Mouse (Mus musculus) heart, embryonic 11.5 days (tissue): ENCODE data around the gene Syt14. TPM values are rescaled to one million over a fixed set of nuclear protein-coding genes. Genes with fewer than 3 reads are reported as not detected.

Experiments used
- ATAC-seq: fragments of 200-750 bp; cut with Nextera tagmentation; replicated peaks from 2 replicates; pipeline ENCODE4 v1.8.0; 2017; ENCODE audit warnings: moderate library complexity; ENCODE audit not compliant: insufficient number of reproducible peaks, low FRiP score, low TSS enrichment
- H3K27ac ChIP-seq: fragments of 300-500 bp; sonication (generic); 2 replicates; pipeline ENCODE4 v1.5.1; 2014; ENCODE audit warnings: mild to moderate bottlenecking, low read depth, low read length
- H3K27me3 ChIP-seq: fragments of 300-500 bp; sonication (generic); 2 replicates; pipeline ENCODE4 v1.6.1; 2014; ENCODE audit warnings: mild to moderate bottlenecking, low read length, mixed read lengths; ENCODE audit not compliant: control insufficient read depth, insufficient read depth
- H3K36me3 ChIP-seq: fragments of 300-500 bp; sonication (generic); 2 replicates; pipeline ENCODE4 v1.6.1; 2014; ENCODE audit warnings: mild to moderate bottlenecking, low read length, moderate library complexity, mixed read lengths; ENCODE audit not compliant: control insufficient read depth, insufficient read depth
- H3K4me1 ChIP-seq: fragments of 300-500 bp; sonication (generic); 2 replicates; pipeline ENCODE4 v1.6.1; 2014; ENCODE audit warnings: low read length; ENCODE audit not compliant: control insufficient read depth, insufficient read depth
- H3K4me2 ChIP-seq: fragments of 300-500 bp; sonication (generic); 2 replicates; pipeline ENCODE4 v1.6.1; 2014; ENCODE audit warnings: mild to moderate bottlenecking, moderate library complexity
- H3K4me3 ChIP-seq: fragments of 300-500 bp; sonication (generic); 2 replicates; pipeline ENCODE4 v1.5.1; 2014; ENCODE audit warnings: low read depth, low read length
- H3K9ac ChIP-seq: fragments of 300-500 bp; sonication (generic); 2 replicates; pipeline ENCODE4 v1.6.1; 2014; ENCODE audit warnings: mild to moderate bottlenecking, low read depth, low read length, moderate library complexity
- H3K9me3 ChIP-seq: fragments of 300-500 bp; sonication (generic); replicated peaks from 2 replicates; pipeline ENCODE4 v1.6.1; 2016; ENCODE audit warnings: low read length; ENCODE audit not compliant: control insufficient read depth
- WGBS: fragments of 180-500 bp; shearing (Covaris S2); extraction: QIAGEN DNeasy Blood & Tissue Kit; methylation state at CpG from one replicate; pipeline ENCODE4 v1.1.7; 2014; ENCODE audit not compliant: insufficient replicate concordance; 5-methylcytosine and 5-hydroxymethylcytosine counted together
- polyA plus RNA-seq: library from polyadenylated mRNA; unstranded; fragments of >200 nt; fragmentation: Nextera tagmentation; extraction: Ambion mirVana; gene quantifications from 2 replicates; pipeline ENCODE4 v1.2.1, GENCODE M21; 2014

Gene Syt14
- polyA plus RNA-seq, 1 experiment from 2014 or later, result 2.3 TPM

DNA sequence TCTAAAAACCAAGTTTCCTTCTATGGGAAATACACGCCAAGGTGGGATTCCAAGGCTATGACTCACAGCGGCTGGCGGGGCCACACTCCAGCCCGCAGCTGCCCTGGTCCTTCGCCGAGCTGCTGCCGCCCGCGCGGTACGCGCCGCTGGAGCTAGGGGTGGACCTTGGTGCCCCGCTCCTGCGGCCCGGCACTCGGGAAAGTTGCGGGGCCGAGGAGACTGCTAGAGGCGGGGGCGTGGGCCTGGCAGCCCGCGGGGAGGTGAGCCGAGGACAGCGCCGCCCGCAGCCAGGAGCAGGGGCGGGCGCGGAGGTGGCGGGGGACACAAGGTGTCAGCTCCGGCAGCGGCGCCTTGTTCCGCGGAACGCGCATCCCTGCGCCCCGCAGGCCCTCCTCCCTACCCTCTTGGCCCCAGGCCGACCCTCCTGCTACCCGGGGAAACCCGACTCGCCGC is 180.7 kb downstream of the Syt14 start:
- WGBS, result 1% methylated on average over 28 of the region's 45 CpGs
- H3K27me3 ChIP-seq, result peaks cover 22% of the 10 kb centered on the region

DNA sequence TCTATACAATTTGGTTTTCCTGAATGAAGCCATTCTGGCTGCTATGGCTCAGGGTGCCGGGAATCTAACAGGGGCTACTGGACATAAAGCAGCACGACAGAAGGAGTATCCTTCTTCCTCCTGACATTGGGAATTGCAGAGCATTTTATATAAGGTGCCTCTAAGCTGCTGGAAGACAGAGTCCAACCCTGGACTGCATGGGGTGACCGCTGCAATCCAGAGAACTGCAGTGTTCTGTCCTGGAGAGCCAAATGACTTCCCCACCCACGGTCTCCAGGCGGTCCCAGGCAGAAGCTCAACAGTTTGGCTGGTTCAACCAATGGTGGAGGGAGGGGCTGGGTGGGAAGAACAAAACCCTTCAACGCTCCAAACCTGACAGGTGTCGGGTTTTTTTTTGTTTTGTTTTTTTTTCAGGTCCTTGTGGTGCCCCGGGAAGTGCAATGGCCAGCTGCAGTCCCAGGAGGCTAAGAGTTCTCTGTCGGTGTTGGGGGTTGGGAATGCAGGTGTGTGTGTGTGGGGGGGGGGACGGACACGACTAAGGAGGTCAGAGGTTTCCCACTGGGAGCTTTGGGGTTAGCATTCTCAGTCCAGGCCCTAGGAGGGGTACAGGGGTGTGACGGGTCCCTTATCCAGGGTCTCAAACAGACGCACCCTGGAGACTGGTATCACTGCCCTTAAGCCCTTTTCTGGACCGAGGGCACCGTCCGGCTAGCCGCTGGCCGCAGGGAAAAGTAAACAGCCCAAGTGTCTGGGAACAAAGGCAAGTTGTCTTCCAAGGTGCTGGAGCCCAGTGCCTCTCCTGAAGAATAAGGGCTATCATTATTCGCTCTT is 181.4 kb downstream of the Syt14 start:
- no peaks in the 10 kb centered on the region for H3K9me3 ChIP-seq
- H3K36me3 ChIP-seq, result peaks cover 7% of the 10 kb centered on the region; the same call in 1 of the 2 replicates
- peak overlapping the region; percentile 86 for H3K9ac ChIP-seq
- peaks cover 22% of the 10 kb centered on the region for H3K27me3 ChIP-seq
- peak overlapping the region; percentile 82; the same call in 1 of the 2 replicates for H3K27ac ChIP-seq
- 0 out of 2 replicates have a peak, but pooled peaks have one; percentile 11 for ATAC-seq
- H3K4me1 ChIP-seq, result peaks cover 16% of the 10 kb centered on the region
- peak overlapping the region; percentile 79 for H3K4me3 ChIP-seq
- peak overlapping the region; percentile 95 for H3K4me2 ChIP-seq
- WGBS, result 6% methylated on average over 19 of the region's 19 CpGs

More for the DNA sequence above, 180.7 kb downstream of the Syt14 start:
- Histone ChIP-seq H3K4me1 (peaks cover 16% of the 10 kb centered on the region), H3K36me3 (peaks cover under 1% of the 10 kb centered on the region; the same call in 1 of the 2 replicates), H3K27ac (peak overlapping the region; percentile 82), H3K4me3 (peak overlapping the region; percentile 79), H3K9ac (peak overlapping the region; percentile 86), H3K4me2 (peak overlapping the region; percentile 95), H3K9me3 (no peaks in the 10 kb centered on the region)
- peak; percentile 45; the same call in 1 of the 2 replicates for ATAC-seq

DNA sequence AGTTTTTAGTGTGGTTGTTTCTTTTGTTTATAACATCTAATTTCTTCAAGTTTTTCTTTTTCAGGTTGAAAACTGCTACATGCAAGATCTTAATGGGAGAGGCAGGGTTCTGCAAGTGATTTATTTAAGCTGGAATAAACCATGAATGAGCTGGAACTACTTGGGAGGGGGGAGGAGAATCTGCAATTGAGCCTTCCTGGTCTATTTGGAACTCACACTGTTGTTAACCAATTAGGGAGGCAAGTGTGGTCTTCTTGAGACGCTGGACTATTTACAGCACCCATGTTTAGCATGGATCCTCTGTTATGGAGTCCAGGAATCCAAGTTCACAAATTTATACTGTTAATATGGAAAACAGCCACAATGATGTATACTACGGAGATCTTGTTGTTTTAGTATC is 182.1 kb downstream of the Syt14 start:
- no peak overlapping the region; the same call in 1 of the 2 replicates for H3K4me3 ChIP-seq
- H3K27me3 ChIP-seq, result peaks cover 22% of the 10 kb centered on the region
- no peak overlapping the region for H3K9ac ChIP-seq
- no peaks in the 10 kb centered on the region for H3K9me3 ChIP-seq
- WGBS, result 55% methylated on average over 2 of the region's 2 CpGs
- H3K27ac ChIP-seq, result no peak overlapping the region
- H3K4me2 ChIP-seq, result peak overlapping the region; percentile 95
- H3K4me1 ChIP-seq, result peaks cover 16% of the 10 kb centered on the region
- peaks cover 10% of the 10 kb centered on the region; the same call in 1 of the 2 replicates for H3K36me3 ChIP-seq
- no peak for ATAC-seq

DNA sequence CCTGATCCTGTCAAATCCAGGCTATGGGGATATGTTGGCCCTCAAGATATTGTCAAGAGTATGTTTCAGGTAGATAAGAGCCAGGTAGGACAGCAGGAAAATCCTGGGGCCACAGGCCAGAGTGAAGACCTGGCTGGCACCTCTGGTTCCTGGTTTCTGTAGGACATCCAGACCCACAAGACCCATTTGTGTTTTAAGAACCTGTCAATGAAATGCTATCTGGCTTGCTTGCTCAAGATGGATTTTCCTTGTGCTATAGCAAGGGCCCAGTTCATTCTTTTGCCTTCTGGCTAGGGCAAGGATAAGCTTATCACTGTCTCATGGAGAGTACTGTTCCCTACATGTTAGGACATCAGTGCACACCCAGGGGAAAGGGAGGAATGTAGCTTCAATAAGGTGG is 183.5 kb downstream of the Syt14 start:
- Histone ChIP-seq H3K27ac (peak overlapping the region; percentile 25; the same call in 1 of the 2 replicates), H3K4me1 (peaks cover 16% of the 10 kb centered on the region), H3K36me3 (peaks cover 16% of the 10 kb centered on the region), H3K9me3 (no peaks in the 10 kb centered on the region), H3K4me2 (no peak overlapping the region), H3K27me3 (peaks cover 20% of the 10 kb centered on the region), H3K4me3 (no peak overlapping the region), H3K9ac (no peak overlapping the region)
- ATAC-seq, result no peak

DNA sequence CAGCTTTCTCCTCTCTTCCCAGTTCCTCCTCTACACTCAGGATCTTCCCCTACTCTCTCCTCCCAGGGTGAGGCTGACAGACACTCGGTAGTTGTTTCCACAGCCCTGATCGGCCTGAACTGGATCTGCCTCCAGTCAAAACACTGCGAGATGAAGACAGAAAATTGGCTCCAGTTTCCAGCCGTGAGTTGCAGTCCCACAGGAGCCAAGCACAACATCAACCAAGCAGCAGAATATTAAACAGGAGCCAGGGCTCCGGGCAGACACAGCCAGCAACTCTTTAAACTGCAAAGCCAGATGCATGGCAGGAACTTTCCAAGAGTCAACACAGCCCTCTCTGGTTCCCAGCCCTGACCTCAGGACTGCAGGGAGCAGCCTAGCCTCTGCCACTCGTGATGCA is 183.9 kb downstream of the Syt14 start:
- H3K27me3 ChIP-seq, result peaks cover 20% of the 10 kb centered on the region
- peaks cover 16% of the 10 kb centered on the region for H3K4me1 ChIP-seq
- 5% methylated on average over 6 of the region's 6 CpGs for WGBS
- ATAC-seq, result 0 out of 2 replicates have a peak, but pooled peaks have one; percentile 36
- H3K9ac ChIP-seq, result no peak overlapping the region
- H3K4me3 ChIP-seq, result no peak overlapping the region
- H3K9me3 ChIP-seq, result no peaks in the 10 kb centered on the region
- H3K4me2 ChIP-seq, result peak overlapping the region; percentile 39; the same call in 1 of the 2 replicates
- peaks cover 16% of the 10 kb centered on the region for H3K36me3 ChIP-seq
- peak overlapping the region; percentile 73 for H3K27ac ChIP-seq

DNA sequence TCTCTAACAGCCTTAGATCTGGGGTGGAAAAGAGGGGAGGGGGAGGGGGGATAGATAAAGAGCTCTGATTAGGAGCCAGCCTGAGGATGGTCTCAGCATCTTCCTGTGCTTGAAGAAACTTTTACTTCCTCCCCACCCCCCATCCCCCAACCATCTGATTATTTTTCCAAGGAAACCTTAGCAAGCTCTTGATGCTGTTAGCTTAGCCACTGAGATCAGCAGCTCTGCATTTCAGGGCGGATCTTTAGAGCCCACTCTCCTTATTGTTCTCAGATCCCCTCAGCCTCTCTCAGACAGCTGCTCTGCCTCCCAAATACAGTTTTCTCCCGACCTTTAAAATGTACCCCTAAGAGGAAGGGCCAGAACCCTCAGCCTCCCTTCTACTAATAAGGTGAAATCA is 184.4 kb downstream of the Syt14 start:
- Histone ChIP-seq H3K27me3 (peaks cover 20% of the 10 kb centered on the region), H3K4me2 (peak overlapping the region; percentile 39; the same call in 1 of the 2 replicates), H3K9me3 (no peaks in the 10 kb centered on the region), H3K4me1 (peaks cover 16% of the 10 kb centered on the region), H3K27ac (peak overlapping the region; percentile 73), H3K4me3 (no peak overlapping the region), H3K36me3 (peaks cover 16% of the 10 kb centered on the region), H3K9ac (peak overlapping the region; percentile 34; the same call in 1 of the 2 replicates)
- no peak for ATAC-seq
- 2% methylated on average over 2 of the region's 2 CpGs for WGBS

DNA sequence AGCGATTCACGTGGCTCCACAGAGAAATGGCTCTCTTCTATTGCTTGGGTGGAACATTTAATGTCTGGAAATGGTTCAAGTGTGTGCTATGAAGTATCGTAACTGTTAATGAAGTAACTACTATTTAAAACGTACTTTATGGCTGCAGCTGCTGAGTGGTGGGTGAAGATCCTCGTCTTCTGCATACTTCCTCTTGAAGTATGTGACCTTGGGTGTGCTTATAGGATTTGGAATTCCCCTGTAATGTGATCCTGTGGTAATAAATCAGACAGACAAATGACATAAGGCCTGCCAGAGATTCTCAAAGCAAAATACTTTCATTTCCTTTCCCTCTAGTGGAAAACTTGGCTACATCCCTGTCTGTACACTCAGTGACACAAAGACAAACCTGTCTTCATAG is 186.0 kb downstream of the Syt14 start:
- WGBS, result 65% methylated on average over 5 of the region's 5 CpGs
- no peak overlapping the region for H3K27ac ChIP-seq
- no peak overlapping the region for H3K4me3 ChIP-seq
- no peak for ATAC-seq
- peaks cover 15% of the 10 kb centered on the region for H3K27me3 ChIP-seq
- no peak overlapping the region for H3K9ac ChIP-seq
- peaks cover 16% of the 10 kb centered on the region for H3K36me3 ChIP-seq
- no peaks in the 10 kb centered on the region for H3K9me3 ChIP-seq
- no peak overlapping the region for H3K4me2 ChIP-seq
- peaks cover 16% of the 10 kb centered on the region for H3K4me1 ChIP-seq

DNA sequence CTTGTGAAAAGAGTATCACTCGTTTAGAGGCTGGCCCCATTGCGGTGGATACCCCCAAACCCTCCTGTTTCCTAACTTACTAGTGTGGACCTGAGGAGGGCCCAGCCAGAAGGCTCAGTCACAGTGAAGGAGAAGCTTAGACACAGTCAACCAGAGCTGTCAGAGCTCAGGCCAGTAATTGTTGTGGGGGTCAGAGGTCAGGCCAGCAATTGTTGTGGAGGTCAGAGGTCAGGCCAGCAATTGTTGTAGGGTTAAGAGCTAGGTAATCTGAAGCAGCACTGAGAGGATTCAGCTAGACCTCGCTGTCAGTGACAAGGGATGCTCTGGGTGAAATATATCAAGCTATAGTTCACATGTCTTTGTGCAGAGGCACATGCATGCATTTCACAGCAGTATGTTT is 188.3 kb downstream of the Syt14 start:
- H3K9me3 ChIP-seq, result no peaks in the 10 kb centered on the region
- peaks cover 16% of the 10 kb centered on the region for H3K36me3 ChIP-seq
- no peak overlapping the region for H3K4me2 ChIP-seq
- no peak overlapping the region for H3K9ac ChIP-seq
- no peak overlapping the region for H3K4me3 ChIP-seq
- H3K4me1 ChIP-seq, result peaks cover 14% of the 10 kb centered on the region
- WGBS, result 64% methylated on average over 3 of the region's 3 CpGs
- no peaks in the 10 kb centered on the region; the same call in 1 of the 2 replicates for H3K27me3 ChIP-seq
- no peak for ATAC-seq
- H3K27ac ChIP-seq, result no peak overlapping the region
